Mouse (Mus musculus) myocyte (in vitro differentiated cells): Measurements from ENCODE around the gene Gm48551. TPM values are rescaled to one million over a fixed set of nuclear protein-coding genes. Genes with fewer than 3 reads are reported as not detected.

Source experiments
- H3K27me3 ChIP-seq: one replicate; pipeline ENCODE4 v1.6.1; 2011; ENCODE audit not compliant: control insufficient read depth, insufficient read depth, insufficient read length
- H3K36me3 ChIP-seq: one replicate; pipeline ENCODE4 v1.6.1; 2011; ENCODE audit not compliant: control insufficient read depth, insufficient read depth
- H3K4me2 ChIP-seq: one replicate; pipeline ENCODE4 v1.6.1; 2011; ENCODE audit warnings: low read depth, control low read depth
- H3K4me3 ChIP-seq: one replicate; pipeline ENCODE4 v1.5.1; 2011; ENCODE audit warnings: mild to moderate bottlenecking, control low read depth, moderate library complexity
- H3K79me2 ChIP-seq: one replicate; pipeline ENCODE4 v1.6.1; 2011; ENCODE audit not compliant: control insufficient read depth, insufficient read depth
- H3ac ChIP-seq: one replicate; pipeline ENCODE4 v1.6.1; 2011; ENCODE audit not compliant: control insufficient read depth, insufficient read length
- CEBPB ChIP-seq: IDR thresholded peaks from 2 replicates; pipeline ENCODE4 v1.6.1; 2011; ENCODE audit warnings: mild to moderate bottlenecking, moderate library complexity; ENCODE audit not compliant: poor library complexity, insufficient read depth, severe bottlenecking
- E2F4 ChIP-seq: IDR thresholded peaks from one replicate; pipeline ENCODE4 v1.6.1; 2011; ENCODE audit warnings: mild to moderate bottlenecking, control low read depth, moderate library complexity; ENCODE audit not compliant: insufficient read depth
- MAX ChIP-seq: IDR thresholded peaks from one replicate; pipeline ENCODE4 v1.6.1; 2011; ENCODE audit warnings: low read depth, mild to moderate bottlenecking, control low read depth
- MYOD1 ChIP-seq, 3 experiments: IDR thresholded peaks; one replicate each; pipeline ENCODE4 v1.6.1; 2011; ENCODE audit warnings: control low read depth in 2 of 3, low read depth in 2 of 3, mild to moderate bottlenecking in 2 of 3, moderate library complexity in 1 of 3; ENCODE audit not compliant: insufficient read length in 2 of 3, control insufficient read depth in 1 of 3
- MYOG ChIP-seq, 3 experiments: IDR thresholded peaks; one replicate each; pipeline ENCODE4 v1.6.1; 2011; ENCODE audit warnings: control low read depth in 2 of 3, low read depth in 2 of 3, mild to moderate bottlenecking in 2 of 3; ENCODE audit not compliant: insufficient read length in 2 of 3, control insufficient read depth in 1 of 3, insufficient read depth in 1 of 3
- POLR2A ChIP-seq: IDR thresholded peaks from one replicate; pipeline ENCODE4 v1.6.1; 2011; ENCODE audit warnings: low read depth, mild to moderate bottlenecking, control low read depth, moderate library complexity; ENCODE audit not compliant: insufficient read length
- POLR2AphosphoS2 ChIP-seq: IDR thresholded peaks from one replicate; pipeline ENCODE4 v1.6.1; 2011; ENCODE audit warnings: low read depth, control low read depth; ENCODE audit not compliant: insufficient read length
- REST ChIP-seq: IDR thresholded peaks from one replicate; pipeline ENCODE4 v1.6.1; 2011; ENCODE audit warnings: mild to moderate bottlenecking, control low read depth, moderate library complexity; ENCODE audit not compliant: insufficient read depth, insufficient read length
- SRF ChIP-seq: IDR thresholded peaks from one replicate; pipeline ENCODE4 v1.6.1; 2011; ENCODE audit warnings: low read depth; ENCODE audit not compliant: control insufficient read depth, insufficient read length
- TCF12 ChIP-seq: IDR thresholded peaks from one replicate; pipeline ENCODE4 v1.6.1; 2011; ENCODE audit warnings: mild to moderate bottlenecking, control low read depth; ENCODE audit not compliant: poor library complexity, insufficient read depth, severe bottlenecking
- TCF3 ChIP-seq: IDR thresholded peaks from one replicate; pipeline ENCODE4 v1.6.1; 2011; ENCODE audit warnings: low read depth, control low read depth; ENCODE audit not compliant: insufficient read length
- USF1 ChIP-seq: IDR thresholded peaks from one replicate; pipeline ENCODE4 v1.6.1; 2011; ENCODE audit warnings: low read depth, mild to moderate bottlenecking, control low read depth, moderate library complexity
- polyA plus RNA-seq: library from polyadenylated mRNA; unstranded; fragments of >200 nt; fragmentation: generic; extraction: Trizol; gene quantifications from one replicate; pipeline ENCODE4 v1.2.1, GENCODE M21; 2012; ENCODE audit warnings: missing spikeins

Gene Gm48551
- polyA plus RNA-seq, 1 experiment, result 1.7 TPM

- TF ChIP-seq E2F4 (no peak), POLR2AphosphoS2 (peak; percentile 41), USF1 (no peak)
- Histone ChIP-seq H3K79me2 (no peaks in the 10 kb centered on the region), H3ac (no peak overlapping the region), H3K4me2 (no peak overlapping the region), H3K27me3 (peaks cover 12% of the 10 kb centered on the region), H3K4me3 (no peak overlapping the region), H3K36me3 (peaks cover 9% of the 10 kb centered on the region)
Observed at GRCm38 (mm10) chr10:81346453-81347067, 37.7 kb upstream of the Gm48551 start.

GRCm38 (mm10) chr10:81349146-81349545, 35.1 kb upstream of the Gm48551 start:
- Histone ChIP-seq H3ac (peak overlapping the region; percentile 29), H3K4me2 (peak overlapping the region; percentile 100), H3K4me3 (peak overlapping the region; percentile 69), H3K36me3 (peaks cover 9% of the 10 kb centered on the region), H3K27me3 (no peaks in the 10 kb centered on the region), H3K79me2 (no peaks in the 10 kb centered on the region)
- TF ChIP-seq SRF (no peak), TCF3 (no peak), MYOD1 (IDR thresholded peaks at IDR 0.05; ENCODE audit: control insufficient read depth in 1 of 3, insufficient read length in 2 of 3, low read depth in 2 of 3) (no peak), MAX (no peak), MYOG (IDR thresholded peaks at IDR 0.05; ENCODE audit: control insufficient read depth in 1 of 3, insufficient read depth in 1 of 3, insufficient read length in 2 of 3, low read depth in 2 of 3) (no peak), REST (no peak), TCF12 (no peak), USF1 (no peak)

- peak overlapping the region; percentile 100 for H3K4me2 ChIP-seq
- H3K4me3 ChIP-seq, result peak overlapping the region; percentile 69
- peak overlapping the region; percentile 29 for H3ac ChIP-seq
- TF ChIP-seq E2F4 (no peak), SRF (peak; percentile 4), POLR2A (peak; percentile 44), USF1 (no peak), CEBPB (no peak)
- no peaks in the 10 kb centered on the region for H3K27me3 ChIP-seq
- peaks cover 9% of the 10 kb centered on the region for H3K36me3 ChIP-seq
- no peaks in the 10 kb centered on the region for H3K79me2 ChIP-seq
Observed at GRCm38 (mm10) chr10:81349961-81350350, 34.3 kb upstream of the Gm48551 start.

- peaks cover 9% of the 10 kb centered on the region for H3K36me3 ChIP-seq
Observed at GRCm38 (mm10) chr10:81350351-81351063, 33.8 kb upstream of the Gm48551 start, which contains the start of gene Hmg20b. Gene Hmg20b, minus strand, starts transcription at chr10:81350480.

GRCm38 (mm10) chr10:81351678-81352291, 32.5 kb upstream of the Gm48551 start:
- H3K4me3 ChIP-seq, result no peak overlapping the region
- peaks cover 9% of the 10 kb centered on the region for H3K36me3 ChIP-seq
- no peak overlapping the region for H3ac ChIP-seq
- TF ChIP-seq SRF, result no peak
- TF ChIP-seq POLR2AphosphoS2, result no peak
- TF ChIP-seq CEBPB, result no peak
- TF ChIP-seq POLR2A, result no peak
- TF ChIP-seq MYOG (IDR thresholded peaks at IDR 0.05; ENCODE audit: control insufficient read depth in 1 of 3, insufficient read depth in 1 of 3, insufficient read length in 2 of 3, low read depth in 2 of 3), result peak in 1 of 3 experiments; percentile 19
- TF ChIP-seq TCF12, result no peak
- peak in 2 of 3 experiments; percentile 30 to 54 for TF ChIP-seq MYOD1 (IDR thresholded peaks at IDR 0.05; ENCODE audit: control insufficient read depth in 1 of 3, insufficient read length in 2 of 3, low read depth in 2 of 3)
- TF ChIP-seq MAX, result no peak
- peak overlapping the region; percentile 68 for H3K4me2 ChIP-seq
- no peaks in the 10 kb centered on the region for H3K27me3 ChIP-seq
- no peaks in the 10 kb centered on the region for H3K79me2 ChIP-seq

More at GRCm38 (mm10) chr10:81350351-81351063, 33.8 kb upstream of the Gm48551 start, which contains the start of gene Hmg20b:
- Histone ChIP-seq H3K4me3 (peak within 1 kb of the TSS; percentile 69), H3K27me3 (no peaks in the 10 kb centered on the region), H3K79me2 (no peaks in the 10 kb centered on the region), H3ac (peak within 1 kb of the TSS; percentile 29), H3K4me2 (peak within 1 kb of the TSS; percentile 100)
- TF ChIP-seq USF1 (no peak), MYOD1 (IDR thresholded peaks at IDR 0.05; ENCODE audit: control insufficient read depth in 1 of 3, insufficient read length in 2 of 3, low read depth in 2 of 3) (no peak), TCF12 (no peak), REST (no peak), POLR2AphosphoS2 (no peak), POLR2A (peak; percentile 18), SRF (no peak)
